Mouse (Mus musculus): ENCODE results near the gene Id4. TPM values are rescaled to one million over a fixed set of nuclear protein-coding genes. Genes with fewer than 3 reads are reported as not detected.

Gene Id4
- total and polyA plus RNA-seq, 3 experiments = not detected

DNA sequence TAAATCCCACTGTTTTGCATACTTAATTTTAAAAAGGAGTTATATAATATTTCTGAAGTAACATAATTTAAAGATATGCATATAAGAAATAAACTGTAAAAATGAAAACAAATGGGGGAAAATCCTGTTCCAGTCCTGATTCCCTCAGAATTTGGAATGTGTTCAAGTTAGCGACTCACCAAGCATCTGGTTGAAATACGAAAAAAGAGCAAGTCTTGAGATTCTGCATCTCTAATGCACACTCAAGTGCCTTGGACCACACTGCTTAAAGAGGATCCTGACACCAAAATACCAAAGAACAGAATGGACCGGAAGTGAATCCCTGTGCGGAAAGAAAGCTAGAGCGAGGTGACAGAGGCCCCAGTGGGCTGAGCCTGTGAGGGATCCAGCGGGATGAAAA is 30.0 kb upstream of the Id4 start:
- Histone ChIP-seq H3K4me1 (ENCODE audit: control insufficient read depth in 1 of 2, insufficient read depth in 2 of 2, low read length in 2 of 2) (no peaks in the 10 kb centered on the region), H3K27ac (ENCODE audit: control insufficient read depth, low read depth, low read length) (no peak overlapping the region), H3K4me3 (ENCODE audit: control insufficient read depth in 1 of 2, insufficient read depth in 1 of 2, low read depth in 2 of 2, low read length in 2 of 2) (no peak overlapping the region), H3K9me3 (replicated peaks; ENCODE audit: insufficient read depth, low read length) (no peaks in the 10 kb centered on the region), H3K9ac (ENCODE audit: control insufficient read depth, low read depth, low read length, poor library complexity, severe bottlenecking) (no peak overlapping the region), H3K27me3 (ENCODE audit: control insufficient read depth in 1 of 2, insufficient read depth in 2 of 2, low read length in 2 of 2) (no peaks in the 10 kb centered on the region), H3K79me2 (ENCODE audit: control insufficient read depth, insufficient read depth, low read length, poor library complexity) (no peaks in the 10 kb centered on the region), H3K36me3 (ENCODE audit: control insufficient read depth in 1 of 2, insufficient read depth in 2 of 2, low read length in 2 of 2) (no peaks in the 10 kb centered on the region)
- TF ChIP-seq UBTF (IDR thresholded peaks at IDR 0.05; ENCODE audit: borderline replicate concordance, insufficient read depth, low read depth, low read length) (no peak), MAX (IDR thresholded peaks at IDR 0.05; ENCODE audit: low read length) (no peak), ZNF384 (IDR thresholded peaks at IDR 0.05; ENCODE audit: low read depth, low read length) (no peak), MAFK (IDR thresholded peaks at IDR 0.05; ENCODE audit: borderline replicate concordance, low read depth, low read length) (no peak), RCOR1 (IDR thresholded peaks at IDR 0.05; ENCODE audit: low read depth, low read length) (no peak), RAD21 (IDR thresholded peaks at IDR 0.05; ENCODE audit: low read depth, low read length) (no peak), TBP (IDR thresholded peaks at IDR 0.05; ENCODE audit: low read depth, low read length) (no peak), POLR2AphosphoS2 (IDR thresholded peaks at IDR 0.05; ENCODE audit: low read length) (no peak), MYC (IDR thresholded peaks at IDR 0.05; ENCODE audit: low read depth, low read length) (no peak), USF1 (IDR thresholded peaks at IDR 0.05; ENCODE audit: low read depth, low read length) (no peak), BHLHE40 (IDR thresholded peaks at IDR 0.05; ENCODE audit: borderline replicate concordance, low read depth, low read length) (no peak), ZMIZ1 (IDR thresholded peaks at IDR 0.05; ENCODE audit: low read depth, low read length) (no peak), MEF2A (IDR thresholded peaks at IDR 0.05; ENCODE audit: extremely low read depth, insufficient replicate concordance, low read depth, low read length, poor library complexity, severe bottlenecking) (no peak), ETS1 (IDR thresholded peaks at IDR 0.05; ENCODE audit: low read depth, low read length) (no peak), E2F4 (IDR thresholded peaks at IDR 0.05; ENCODE audit: borderline replicate concordance, low read depth, low read length) (no peak), TAL1 (IDR thresholded peaks at IDR 0.05; ENCODE audit: low read length) (no peak), MYB (IDR thresholded peaks at IDR 0.05; ENCODE audit: low read depth, low read length) (no peak), USF2 (IDR thresholded peaks at IDR 0.05; ENCODE audit: borderline replicate concordance in 1 of 2, insufficient read depth in 1 of 2, low read depth in 1 of 2, low read length in 2 of 2) (no peak)
- DNase-seq (ENCODE audit: low read depth, low spot score) = no peak

DNA sequence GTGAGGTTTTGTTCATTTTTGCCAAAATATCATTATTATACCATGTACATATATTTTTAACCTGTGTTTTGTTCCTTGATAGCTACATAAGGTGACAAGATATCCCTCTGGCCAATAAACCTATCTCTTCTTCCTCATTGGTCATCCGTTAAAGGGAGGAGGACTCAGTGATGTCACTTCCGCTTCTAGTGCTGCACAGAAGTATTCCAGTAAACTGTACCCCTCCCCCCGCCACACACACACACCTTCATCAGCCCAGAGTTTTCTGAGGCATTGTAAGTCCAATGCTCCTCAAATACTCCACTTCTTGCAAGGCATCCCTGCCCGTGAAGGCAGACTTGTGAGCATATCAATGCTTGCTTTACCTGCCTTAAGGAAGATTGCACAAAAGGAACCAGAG is 24.6 kb upstream of the Id4 start:
- H3K9ac ChIP-seq (ENCODE audit: control insufficient read depth, low read depth, low read length, poor library complexity, severe bottlenecking) = no peak overlapping the region
- no peaks in the 10 kb centered on the region for H3K4me1 ChIP-seq (ENCODE audit: control insufficient read depth in 1 of 2, insufficient read depth in 2 of 2, low read length in 2 of 2)
- no peak for TF ChIP-seq ELF1 (IDR thresholded peaks at IDR 0.05; ENCODE audit: low read depth, low read length)
- TF ChIP-seq E2F4 (IDR thresholded peaks at IDR 0.05; ENCODE audit: borderline replicate concordance, low read depth, low read length) = no peak
- no peak for TF ChIP-seq BHLHE40 (IDR thresholded peaks at IDR 0.05; ENCODE audit: borderline replicate concordance, low read depth, low read length)
- no peak for TF ChIP-seq JUND (IDR thresholded peaks at IDR 0.05; ENCODE audit: low read depth, low read length)
- no peak for TF ChIP-seq HCFC1 (IDR thresholded peaks at IDR 0.05; ENCODE audit: low read depth, low read length)
- no peak for TF ChIP-seq ZC3H11A (IDR thresholded peaks at IDR 0.05; ENCODE audit: low read depth, low read length)
- no peak for TF ChIP-seq MEF2A (IDR thresholded peaks at IDR 0.05; ENCODE audit: extremely low read depth, insufficient replicate concordance, low read depth, low read length, poor library complexity, severe bottlenecking)
- TF ChIP-seq CHD1 (IDR thresholded peaks at IDR 0.05; ENCODE audit: low read depth, low read length) = no peak
- no peak for TF ChIP-seq USF1 (IDR thresholded peaks at IDR 0.05; ENCODE audit: low read depth, low read length)
- TF ChIP-seq CTCF (IDR thresholded peaks at IDR 0.05 in 2 of 3, conservative IDR thresholded peaks at IDR 0.05 in 1 of 3; ENCODE audit: control insufficient read depth in 1 of 3, insufficient read depth in 1 of 3, low read depth in 2 of 3, low read length in 3 of 3, poor library complexity in 1 of 3, severe bottlenecking in 1 of 3) = no peak
- no peak for TF ChIP-seq GABPA (IDR thresholded peaks at IDR 0.05; ENCODE audit: low read depth, low read length)
- no peak for TF ChIP-seq RAD21 (IDR thresholded peaks at IDR 0.05; ENCODE audit: low read depth, low read length)
- TF ChIP-seq ETS1 (IDR thresholded peaks at IDR 0.05; ENCODE audit: low read depth, low read length) = no peak
- no peak for TF ChIP-seq MYC (IDR thresholded peaks at IDR 0.05; ENCODE audit: low read depth, low read length)
- H3K27me3 ChIP-seq (ENCODE audit: control insufficient read depth in 1 of 2, insufficient read depth in 2 of 2, low read length in 2 of 2) = no peaks in the 10 kb centered on the region
- no peak overlapping the region for H3K27ac ChIP-seq (ENCODE audit: control insufficient read depth, low read depth, low read length)
- no peak for DNase-seq (ENCODE audit: low read depth, low spot score)
- no peaks in the 10 kb centered on the region for H3K79me2 ChIP-seq (ENCODE audit: control insufficient read depth, insufficient read depth, low read length, poor library complexity)
- no peaks in the 10 kb centered on the region for H3K9me3 ChIP-seq (replicated peaks; ENCODE audit: insufficient read depth, low read length)
- no peaks in the 10 kb centered on the region for H3K36me3 ChIP-seq (ENCODE audit: control insufficient read depth in 1 of 2, insufficient read depth in 2 of 2, low read length in 2 of 2)
- H3K4me3 ChIP-seq (ENCODE audit: control insufficient read depth in 1 of 2, insufficient read depth in 1 of 2, low read depth in 2 of 2, low read length in 2 of 2) = no peak overlapping the region
